Mouse (Mus musculus) limb, embryonic 14.5 days (tissue): Measurements from ENCODE around the gene Ctnna2. TPM values are rescaled to one million over a fixed set of nuclear protein-coding genes. Genes with fewer than 3 reads are reported as not detected.

ENCODE experiments used
- ATAC-seq: fragments of 200-750 bp; cut with Nextera tagmentation; 2 replicates; pipeline ENCODE4 v1.8.0; 2017; ENCODE audit warnings: low read depth, moderate number of reproducible peaks, moderate TSS enrichment; ENCODE audit not compliant: low FRiP score
- DNase-seq: peaks from one replicate; pipeline ENCODE4 v3.0.0-alpha.2; 2015; ENCODE audit warnings: low spot score
- H3K27ac ChIP-seq: fragments of 300-500 bp; sonication (generic); replicated peaks from 2 replicates; pipeline ENCODE4 v1.5.1; 2014; ENCODE audit warnings: low read depth, mild to moderate bottlenecking, low read length, moderate library complexity, mixed read lengths
- H3K27me3 ChIP-seq: fragments of 300-500 bp; sonication (generic); 2 replicates; pipeline ENCODE4 v1.6.1; 2014; ENCODE audit warnings: low read length, mixed read lengths; ENCODE audit not compliant: control insufficient read depth, insufficient read depth
- H3K36me3 ChIP-seq: fragments of 300-500 bp; sonication (generic); 2 replicates; pipeline ENCODE4 v1.6.1; 2014; ENCODE audit warnings: mild to moderate bottlenecking, low read length, moderate library complexity, mixed read lengths; ENCODE audit not compliant: control insufficient read depth, insufficient read depth
- H3K4me1 ChIP-seq: fragments of 300-500 bp; sonication (generic); 2 replicates; pipeline ENCODE4 v1.6.1; 2014; ENCODE audit warnings: antibody characterized with exemption, low read length, mixed read lengths; ENCODE audit not compliant: control insufficient read depth, insufficient read depth
- H3K4me2 ChIP-seq: fragments of 300-500 bp; sonication (generic); replicated peaks from 2 replicates; pipeline ENCODE4 v1.6.1; 2014; ENCODE audit warnings: low read depth, mild to moderate bottlenecking, low read length, moderate library complexity; ENCODE audit not compliant: severe bottlenecking
- H3K4me3 ChIP-seq: fragments of 300-500 bp; sonication (generic); replicated peaks from 2 replicates; pipeline ENCODE4 v1.5.1; 2014; ENCODE audit warnings: low read length
- H3K9ac ChIP-seq: fragments of 300-500 bp; sonication (generic); 2 replicates; pipeline ENCODE4 v1.6.1; 2014; ENCODE audit warnings: mild to moderate bottlenecking, low read depth, low read length, moderate library complexity; ENCODE audit not compliant: severe bottlenecking
- H3K9me3 ChIP-seq: fragments of 300-500 bp; sonication (generic); 2 replicates; pipeline ENCODE4 v1.6.1; 2016; ENCODE audit warnings: low read length; ENCODE audit not compliant: control insufficient read depth
- POLR2A ChIP-seq: fragments of 200-500 bp; IDR thresholded peaks from 2 replicates; pipeline ENCODE4 v1.8.0; 2012; ENCODE audit warnings: inconsistent platforms, mild to moderate bottlenecking, moderate library complexity, borderline replicate concordance; ENCODE audit not compliant: insufficient read depth, insufficient read length; ENCODE audit errors: extremely low read depth
- WGBS: fragments of 180-500 bp; shearing (Covaris S2); extraction: QIAGEN DNeasy Blood & Tissue Kit; methylation state at CpG from one replicate; pipeline ENCODE4 v1.1.7; 2014; 5-methylcytosine and 5-hydroxymethylcytosine counted together
- polyA plus RNA-seq, 2 experiments: library from polyadenylated mRNA; depleted of rRNA in 1 of 2; stranded (reverse) in 1 of 2; unstranded in 1 of 2; fragments of >200 nt; fragmentation: Nextera tagmentation in 1 of 2; extraction: Ambion mirVana in 1 of 2; gene quantifications; 2 replicates each; pipeline versions ENCODE4 v1.2.1 to v1.2.3; 2012 to 2014

The Ctnna2 gene
- polyA plus RNA-seq, 2 experiments = 1.7 to 2.7 TPM

DNA sequence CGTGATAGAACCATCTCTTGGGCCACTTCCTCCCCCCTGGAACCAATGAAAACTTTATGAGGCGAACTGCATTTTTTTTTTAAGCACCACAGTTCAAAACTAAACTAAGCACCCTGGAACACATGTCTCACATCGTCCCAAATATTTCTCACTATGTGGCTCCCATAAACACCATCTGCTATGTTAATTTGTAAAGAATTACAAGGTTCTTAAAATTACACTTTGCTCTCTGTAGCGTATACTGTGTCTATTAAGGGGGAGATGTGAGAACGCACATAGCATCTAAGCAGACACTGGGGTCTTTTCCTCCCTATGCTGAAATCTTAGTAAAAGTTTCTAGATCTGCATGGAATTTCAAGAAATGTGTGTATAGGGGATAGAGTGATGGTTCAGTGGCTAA lies 822.5 kb downstream of the Ctnna2 start:
- no peak for TF ChIP-seq POLR2A
- H3K36me3 ChIP-seq = no peaks in the 10 kb centered on the region
- DNase-seq (no peak), ATAC-seq (peak; percentile 15; the same call in 1 of the 2 replicates)
- H3K4me2 ChIP-seq = no peak overlapping the region
- H3K4me1 ChIP-seq = 0 out of 2 replicates have a peak, but pooled peaks cover 2% of the 10 kb centered on the region
- H3K9me3 ChIP-seq = no peaks in the 10 kb centered on the region
- no peak overlapping the region for H3K4me3 ChIP-seq
- no peaks in the 10 kb centered on the region for H3K27me3 ChIP-seq
- no peak overlapping the region for H3K27ac ChIP-seq
- 20% methylated on average over 5 of the region's 5 CpGs for WGBS
- no peak overlapping the region for H3K9ac ChIP-seq

DNA sequence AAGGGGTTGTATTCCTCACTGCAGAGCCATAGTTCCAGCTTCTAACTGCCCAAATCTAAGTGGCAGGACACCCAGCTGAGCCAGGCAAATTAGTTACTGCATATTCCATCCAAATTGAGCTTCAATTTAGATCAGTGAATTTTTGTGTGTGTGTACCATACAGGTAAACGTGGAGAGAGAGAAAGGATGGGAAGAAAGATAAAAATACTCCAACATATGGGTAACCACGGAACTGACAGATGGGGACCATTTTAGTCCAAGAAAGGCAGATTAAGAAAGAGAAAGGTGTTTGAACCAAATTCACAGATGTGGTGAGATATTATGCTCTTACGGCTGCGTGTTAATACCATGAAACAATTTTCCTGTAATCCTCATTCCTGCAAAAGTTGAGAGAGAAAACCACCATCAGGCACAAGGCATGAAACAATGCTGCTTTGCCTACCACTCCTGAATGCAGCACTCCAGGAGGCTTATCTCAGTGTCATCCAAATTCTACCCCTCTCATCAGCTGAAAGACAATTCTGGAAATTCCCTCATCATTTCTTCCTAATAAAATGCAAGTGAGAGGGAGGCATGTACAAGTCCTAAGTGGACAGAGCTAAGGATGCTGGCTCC lies 840.1 kb downstream of the Ctnna2 start:
- Histone ChIP-seq H3K36me3 (no peaks in the 10 kb centered on the region), H3K27me3 (no peaks in the 10 kb centered on the region), H3K27ac (no peak overlapping the region), H3K4me1 (no peaks in the 10 kb centered on the region), H3K9me3 (no peaks in the 10 kb centered on the region), H3K4me3 (no peak overlapping the region), H3K4me2 (no peak overlapping the region), H3K9ac (no peak overlapping the region)
- ATAC-seq (no peak), DNase-seq (no peak)
- TF ChIP-seq POLR2A = no peak
- WGBS = 84% methylated on average over 4 of the region's 4 CpGs

DNA sequence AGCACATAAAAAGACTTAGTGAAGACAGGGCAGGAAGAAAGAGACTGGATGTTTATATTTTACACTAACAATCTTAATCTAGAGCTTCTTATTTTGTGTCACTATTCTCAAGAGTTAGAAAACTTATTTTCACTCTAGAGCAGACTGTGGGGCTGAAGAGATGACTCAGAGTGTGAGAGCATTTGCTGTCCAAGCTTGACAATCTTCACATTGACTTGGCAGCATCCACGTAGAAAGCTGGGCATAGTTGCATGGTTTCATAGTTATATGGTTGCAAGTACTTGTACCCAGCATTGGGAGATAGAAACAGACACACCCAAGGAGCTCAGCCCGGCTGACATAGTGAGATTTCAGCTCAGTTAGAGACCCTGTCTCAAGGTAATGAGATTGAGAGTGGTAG lies 858.6 kb downstream of the Ctnna2 start:
- Histone ChIP-seq H3K36me3 (no peaks in the 10 kb centered on the region), H3K4me1 (no peaks in the 10 kb centered on the region), H3K27ac (no peak overlapping the region), H3K9ac (no peak overlapping the region), H3K4me2 (no peak overlapping the region), H3K9me3 (no peaks in the 10 kb centered on the region), H3K27me3 (no peaks in the 10 kb centered on the region), H3K4me3 (no peak overlapping the region)
- no peak for DNase-seq
- WGBS = 87% methylated on average over 2 of the region's 2 CpGs
- ATAC-seq = no peak
- no peak for TF ChIP-seq POLR2A

DNA sequence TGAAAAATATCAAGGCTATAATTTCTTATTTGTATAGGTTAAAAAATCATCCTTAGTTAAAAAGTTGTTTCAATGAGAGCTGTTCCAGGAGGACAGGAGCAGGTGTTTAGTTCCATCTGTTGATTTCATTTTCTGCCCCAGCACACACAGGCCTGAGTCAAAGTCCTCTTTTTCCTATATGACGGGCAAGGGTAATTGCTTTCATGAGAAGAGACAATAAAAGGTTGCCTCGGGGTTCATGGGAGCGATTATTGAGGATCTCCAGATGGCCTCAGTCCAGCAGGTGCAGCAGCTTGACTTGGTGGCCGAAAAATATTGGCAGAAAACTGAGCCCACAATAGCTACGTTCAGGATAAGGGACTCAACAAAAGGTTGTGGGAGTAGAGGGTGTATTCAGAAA lies 859.0 kb downstream of the Ctnna2 start:
- Histone ChIP-seq H3K4me1 (no peaks in the 10 kb centered on the region), H3K9ac (no peak overlapping the region), H3K9me3 (no peaks in the 10 kb centered on the region), H3K4me2 (no peak overlapping the region), H3K36me3 (no peaks in the 10 kb centered on the region), H3K27ac (no peak overlapping the region), H3K27me3 (no peaks in the 10 kb centered on the region), H3K4me3 (no peak overlapping the region)
- no peak for ATAC-seq
- DNase-seq = no peak
- no peak for TF ChIP-seq POLR2A
- WGBS = 48% methylated on average over 5 of the region's 5 CpGs

DNA sequence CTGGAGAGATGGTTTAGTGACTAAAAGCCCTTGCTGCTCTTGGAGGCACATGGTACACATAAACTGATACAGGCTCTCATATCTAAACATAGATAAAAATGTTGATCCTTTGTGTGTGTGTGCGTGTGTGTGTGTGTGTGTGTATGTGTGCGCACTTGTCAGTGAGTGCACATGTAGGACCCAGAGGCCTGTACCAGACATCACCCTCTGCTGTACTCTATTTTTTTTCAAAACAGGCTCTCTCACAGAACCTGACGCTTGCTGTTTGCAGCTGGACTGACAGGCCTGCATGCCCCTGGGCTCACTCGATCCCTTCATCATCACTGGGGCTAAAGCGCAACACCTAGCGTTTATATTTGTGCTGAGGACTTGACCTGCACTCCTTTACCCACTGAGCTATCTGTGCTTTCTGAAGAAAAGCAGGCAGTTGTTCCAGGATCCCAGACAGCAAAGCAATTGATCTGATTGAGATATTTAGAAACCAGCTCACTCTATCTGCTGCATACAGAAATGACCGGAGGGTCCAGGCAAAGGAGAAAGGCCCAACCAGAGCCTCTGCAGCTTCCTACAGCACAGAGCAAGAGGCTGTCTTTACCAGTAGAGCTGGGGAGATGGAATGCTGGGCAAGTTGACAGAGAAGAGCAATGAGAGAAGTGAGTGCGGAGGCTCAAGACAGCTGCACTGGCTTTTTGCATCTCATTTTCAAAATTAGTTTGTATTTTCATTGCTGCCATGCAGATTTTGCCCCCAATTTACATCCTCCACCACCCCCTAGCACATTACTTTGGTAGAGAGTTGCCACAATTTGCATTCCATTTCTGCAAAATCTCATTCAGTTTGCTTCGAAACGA lies 870.2 kb downstream of the Ctnna2 start:
- no peaks in the 10 kb centered on the region for H3K4me1 ChIP-seq

More for the DNA sequence above, 870.2 kb downstream of the Ctnna2 start:
- no peak overlapping the region for H3K27ac ChIP-seq
- H3K9me3 ChIP-seq = no peaks in the 10 kb centered on the region
- H3K4me2 ChIP-seq = no peak overlapping the region
- TF ChIP-seq POLR2A = no peak
- DNase-seq (no peak), ATAC-seq (no peak)
- no peak overlapping the region for H3K4me3 ChIP-seq
- 75% methylated on average over 10 of the region's 10 CpGs for WGBS
- no peaks in the 10 kb centered on the region for H3K36me3 ChIP-seq
- no peaks in the 10 kb centered on the region for H3K27me3 ChIP-seq
- H3K9ac ChIP-seq = 0 out of 2 replicates have a peak overlapping the region, but pooled peaks have one; percentile 4
